17 mouse cellular contexts compared by ENCODE assay signal in the genomic region with DNA sequence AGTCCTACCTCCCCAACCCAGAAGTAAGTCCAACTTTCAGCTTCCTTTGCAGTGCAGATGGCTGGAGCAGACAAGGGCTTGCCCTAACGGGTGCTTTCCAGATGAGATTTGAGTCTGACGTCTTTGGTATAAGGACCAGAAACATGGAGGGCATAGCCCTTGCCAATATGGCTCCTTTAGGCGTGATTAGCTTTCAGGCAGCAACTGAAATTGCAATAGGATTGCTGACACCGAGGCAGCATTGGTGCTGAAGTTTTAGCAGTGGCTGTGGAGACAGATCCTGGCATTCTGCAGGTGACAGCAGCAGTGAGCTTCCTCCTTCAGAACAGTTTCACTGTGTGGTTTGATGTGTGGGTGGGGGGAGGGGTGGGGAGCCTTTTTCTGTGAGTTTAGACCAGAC. TPM values are rescaled to one million over a fixed set of nuclear protein-coding genes. Genes with fewer than 3 reads are reported as not detected.
DNase-seq lines count a peak whose midpoint lies in the region; ATAC-seq and TF ChIP-seq lines count a peak whose summit lies in the region.
"Had no signal": no experiment of that assay in that cellular context is flagged by ENCODE, and none has a peak within 500 bp of the region (broad histone marks: within the 10 kb centered on the region; RNA-seq: fewer than 3 reads in every experiment).

No protein-coding gene starts in this region.

- peaks cover 6% of the 10 kb centered on the region; the same call in 1 of the 2 replicates for H3K4me1 ChIP-seq in spleen, adult 2 months (ENCODE audit: control insufficient read depth, insufficient read depth, insufficient read length)
- H3K4me1 ChIP-seq in kidney, embryonic 15.5 days, result no peaks in the 10 kb centered on the region
- no peaks in the 10 kb centered on the region for H3K4me1 ChIP-seq in hindbrain, embryonic 12.5 days
- no peaks in the 10 kb centered on the region for H3K4me1 ChIP-seq in cerebellum, adult 2 months (ENCODE audit: control insufficient read depth, insufficient read depth, low read length)
- H3K4me1 ChIP-seq: stomach, embryonic 15.5 days had no signal

- H3K9ac ChIP-seq in kidney, embryonic 15.5 days, result no peak overlapping the region
- H3K9ac ChIP-seq in hindbrain, embryonic 12.5 days, result no peak overlapping the region
- H3K9ac ChIP-seq: forebrain, postnatal 0 days; liver, embryonic 14.5 days; stomach, embryonic 15.5 days had no signal

- H3K36me3 ChIP-seq in spleen, adult 2 months (ENCODE audit: control insufficient read depth, insufficient read depth, low read length), result 0 out of 2 replicates have a peak, but pooled peaks cover 2% of the 10 kb centered on the region
- H3K36me3 ChIP-seq in kidney, embryonic 15.5 days, result no peaks in the 10 kb centered on the region
- H3K36me3 ChIP-seq in hindbrain, embryonic 12.5 days, result no peaks in the 10 kb centered on the region
- H3K36me3 ChIP-seq: stomach, embryonic 15.5 days had no signal

- ATAC-seq in granulocyte monocyte progenitor cell, adult 5-6 weeks (replicated peaks; ENCODE audit: poor library complexity, severe bottlenecking), result peak; percentile 86
- no peak for ATAC-seq in kidney, embryonic 15.5 days (replicated peaks; ENCODE audit: low FRiP score)
- ATAC-seq in hindbrain, embryonic 12.5 days (ENCODE audit: low FRiP score), result no peak
- ATAC-seq: forebrain, postnatal 0 days had no signal

- H3K4me3 ChIP-seq in spleen, adult 2 months (ENCODE audit: extremely low read depth, insufficient read depth, insufficient read length), result peak overlapping the region; percentile 24; the same call in 1 of the 2 replicates
- H3K4me3 ChIP-seq in kidney, embryonic 15.5 days (replicated peaks), result no peak overlapping the region
- H3K4me3 ChIP-seq in hindbrain, embryonic 12.5 days, result no peak overlapping the region
- no peak overlapping the region for H3K4me3 ChIP-seq in cerebellum, adult 2 months (replicated peaks; ENCODE audit: insufficient read depth, low read depth, low read length)
- H3K4me3 ChIP-seq: heart, adult 2 months; layer of hippocampus, adult 2 months; stomach, embryonic 15.5 days had no signal

- no peak overlapping the region for H3K4me2 ChIP-seq in kidney, embryonic 15.5 days
- H3K4me2 ChIP-seq in hindbrain, embryonic 12.5 days (replicated peaks), result no peak overlapping the region
- H3K4me2 ChIP-seq: stomach, embryonic 15.5 days had no signal

- H3K27me3 ChIP-seq in spleen, adult 2 months (ENCODE audit: control insufficient read depth, insufficient read depth, low read length), result no peaks in the 10 kb centered on the region
- H3K27me3 ChIP-seq in kidney, embryonic 15.5 days, result no peaks in the 10 kb centered on the region
- no peaks in the 10 kb centered on the region for H3K27me3 ChIP-seq in hindbrain, embryonic 12.5 days
- no peaks in the 10 kb centered on the region for H3K27me3 ChIP-seq in cerebellum, adult 2 months (ENCODE audit: control insufficient read depth, insufficient read depth, low read length)
- H3K27me3 ChIP-seq: stomach, embryonic 15.5 days had no signal

- peak overlapping the region; percentile 63 for H3K27ac ChIP-seq in spleen, adult 2 months (ENCODE audit: insufficient read depth, low read length)
- no peak overlapping the region for H3K27ac ChIP-seq in kidney, embryonic 15.5 days
- no peak overlapping the region for H3K27ac ChIP-seq in hindbrain, embryonic 12.5 days
- H3K27ac ChIP-seq in cerebellum, adult 2 months (ENCODE audit: insufficient read depth, low read length), result no peak overlapping the region
- H3K27ac ChIP-seq: heart, adult 2 months; layer of hippocampus, adult 2 months; liver, embryonic 14.5 days; stomach, embryonic 15.5 days had no signal

- TF ChIP-seq CTCF in spleen, adult 2 months (IDR thresholded peaks at IDR 0.05; ENCODE audit: extremely low read depth, insufficient read depth, insufficient read length, insufficient replicate concordance), result no peak
- no peak for TF ChIP-seq CTCF in cerebellum, adult 2 months (IDR thresholded peaks at IDR 0.05; ENCODE audit: borderline replicate concordance, insufficient read depth, low read depth, low read length)

- no peaks in the 10 kb centered on the region for H3K9me3 ChIP-seq in kidney, embryonic 15.5 days (replicated peaks)
- H3K9me3 ChIP-seq in hindbrain, embryonic 12.5 days (replicated peaks), result no peaks in the 10 kb centered on the region
- H3K9me3 ChIP-seq: stomach, embryonic 15.5 days had no signal

- DNase-seq in spleen, adult 2 months (ENCODE audit: low read depth in 1 of 2, low spot score in 2 of 2), result peak; percentile 38 to 41
- no peak for DNase-seq in spleen, postnatal 4 days (ENCODE audit: low spot score in 2 of 2)
- DNase-seq in natural killer cell, adult 2 months (ENCODE audit: low spot score in 2 of 2), result peak; percentile 75 to 84
- DNase-seq in urinary bladder, postnatal 10 days (ENCODE audit: low spot score), result no peak
- DNase-seq in cerebellum, adult 2 months, result no peak
- DNase-seq: cerebellum, postnatal 14 days; forebrain, postnatal 0 days; heart, adult 2 months; heart, postnatal 36 days; kidney, adult 8-10 months had no signal

- TF ChIP-seq POLR2A in spleen, adult 2 months (IDR thresholded peaks at IDR 0.05; ENCODE audit: low read depth, low read length), result no peak
- TF ChIP-seq POLR2A in cerebellum, adult 2 months (IDR thresholded peaks at IDR 0.05; ENCODE audit: borderline replicate concordance, insufficient read depth, low read length), result no peak

- WGBS in spleen, adult 2 months, result 5% methylated on average over 4 of the region's 4 CpGs
- 72% methylated on average over 4 of the region's 4 CpGs for WGBS in kidney, embryonic 15.5 days
- 78% methylated on average over 4 of the region's 4 CpGs for WGBS in hindbrain, embryonic 12.5 days
- WGBS in cerebellum, adult 2 months, result 77% methylated on average over 4 of the region's 4 CpGs

RNA-seq across cellular contexts. Expression of gene Ifi206, which starts 49.6 kb away (rescaled TPM):
- 15.2 and 26.7 TPM in 2 replicates for polyA plus RNA-seq in spleen, adult 2 months (2012; rRNA removed)
- not detected in 2 replicates for total RNA-seq in granulocyte monocyte progenitor cell, adult 5-6 weeks (2014; fragmentation: Nextera tagmentation)
- total RNA-seq in granulocyte monocyte progenitor cell, adult 5-6 weeks (2017), result 0.05 and 0.13 TPM in 2 replicates
- 0.19 and 0.21 TPM in 2 replicates for polyA plus RNA-seq in kidney, embryonic 15.5 days (2015; fragmentation: Nextera tagmentation; extraction: Ambion mirVana)
- not detected in 2 replicates for polyA plus RNA-seq in hindbrain, embryonic 12.5 days (2016; fragmentation: Nextera tagmentation; extraction: Ambion mirVana)
- 0.25 and 0.36 TPM in 2 replicates for polyA plus RNA-seq in cerebellum, adult 2 months (2012; rRNA removed)
- total RNA-seq: forebrain, postnatal 0 days; layer of hippocampus, adult 2 months; left cerebral cortex, postnatal 14 days had no signal

Comparison
In these comparisons a context has a peak if more than half of its experiments do, and no peak if none do; other contexts are left out.
1. DNase-seq: peak in spleen, adult 2 months (2 of 2) and natural killer cell, adult 2 months (2 of 2); none in spleen, postnatal 4 days (0 of 2), urinary bladder, postnatal 10 days (single experiment) and cerebellum, adult 2 months (0 of 2).
2. RNA of gene Ifi206, which starts 49.6 kb away (polyA plus RNA-seq): 15.2 to 26.7 TPM in spleen, adult 2 months; 0.25 to 0.36 TPM in cerebellum, adult 2 months, 0.19 to 0.21 TPM in kidney, embryonic 15.5 days and not detected in hindbrain, embryonic 12.5 days; every median in the first group is over 10 times any median in the second.